Mouse (Mus musculus): ENCODE data around the gene Fam120a.

The Fam120a gene

DNA sequence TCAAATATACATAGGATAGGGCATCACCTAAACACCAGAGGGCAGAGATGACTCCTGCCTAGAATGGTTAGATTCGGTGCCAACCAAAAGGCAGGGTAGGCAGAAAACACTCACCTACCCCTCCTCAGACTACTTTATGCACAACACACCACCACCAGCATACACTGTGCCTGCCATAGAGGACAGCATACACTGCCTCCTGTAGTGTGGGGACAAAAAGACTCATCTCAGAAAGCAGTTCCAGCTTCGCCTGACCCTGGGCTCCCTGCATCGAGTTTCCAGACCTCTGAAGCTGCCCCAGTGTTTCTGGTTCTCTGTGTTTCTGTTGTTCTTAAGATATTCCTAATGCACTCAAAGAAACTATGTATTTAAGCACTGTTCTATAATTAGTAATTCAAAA lies 54.7 kb downstream of the Fam120a start:
- no peak for DNase-seq (ENCODE audit: low spot score)

DNA sequence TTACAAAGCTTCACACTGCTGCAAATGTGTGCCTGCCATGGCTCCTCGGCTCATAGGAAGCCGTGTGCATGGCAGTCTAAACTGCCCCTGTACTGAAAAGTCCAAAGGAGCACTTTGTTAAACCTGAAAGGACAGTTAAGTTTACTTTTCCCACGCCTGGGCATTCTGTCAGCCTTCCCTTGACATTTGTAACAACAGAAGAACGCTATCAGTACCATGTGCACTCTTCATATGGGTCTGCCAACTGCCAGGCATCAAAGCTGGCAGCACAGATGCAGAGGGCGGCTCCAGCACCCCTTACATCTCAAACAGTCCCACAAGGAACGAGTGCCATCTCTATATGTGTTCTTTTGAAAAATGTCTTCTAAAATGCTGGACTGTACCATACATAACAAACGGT lies 56.4 kb downstream of the Fam120a start:
- peak; percentile 15 for DNase-seq (ENCODE audit: low spot score)

DNA sequence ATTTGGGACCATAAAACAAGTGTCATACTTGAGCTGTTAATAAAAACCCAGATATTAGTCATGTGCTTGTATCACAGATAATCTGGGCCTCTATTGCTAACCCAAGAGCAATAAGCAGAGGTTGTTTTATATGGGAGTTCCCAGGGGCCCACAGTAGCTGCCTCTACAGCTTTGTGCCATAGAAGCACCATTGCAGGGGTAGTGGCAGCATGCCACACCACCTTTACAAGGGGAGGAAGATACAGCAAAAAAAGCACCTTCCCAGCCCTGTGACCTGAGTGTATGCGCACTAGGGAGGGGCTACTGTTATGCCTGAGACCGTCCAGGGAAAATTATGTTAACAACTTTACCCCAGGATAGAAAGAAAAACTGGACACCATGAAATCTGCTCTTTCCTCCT lies 62.4 kb downstream of the Fam120a start:
- DNase-seq (ENCODE audit: low spot score), result no peak

DNA sequence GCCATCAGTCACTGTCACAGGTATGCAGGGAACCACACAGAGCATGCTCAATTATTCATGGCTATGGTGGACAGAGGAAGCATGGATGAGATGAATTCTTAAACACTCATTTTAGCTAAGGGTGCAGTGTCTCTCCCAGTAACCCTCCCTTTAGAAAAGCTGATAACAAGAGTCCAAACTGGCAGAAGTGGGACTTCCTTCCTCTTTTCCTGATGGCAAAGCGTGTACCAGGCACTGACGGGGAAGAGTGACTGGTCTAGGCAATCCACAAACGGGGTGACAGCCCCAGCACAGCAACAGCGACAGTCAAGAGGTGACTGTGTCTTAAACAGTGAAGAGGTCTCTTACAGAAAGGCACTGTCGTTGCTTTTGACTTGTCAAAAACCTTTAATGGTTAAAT lies 72.4 kb downstream of the Fam120a start:
- no peak for DNase-seq (ENCODE audit: low spot score)

DNA sequence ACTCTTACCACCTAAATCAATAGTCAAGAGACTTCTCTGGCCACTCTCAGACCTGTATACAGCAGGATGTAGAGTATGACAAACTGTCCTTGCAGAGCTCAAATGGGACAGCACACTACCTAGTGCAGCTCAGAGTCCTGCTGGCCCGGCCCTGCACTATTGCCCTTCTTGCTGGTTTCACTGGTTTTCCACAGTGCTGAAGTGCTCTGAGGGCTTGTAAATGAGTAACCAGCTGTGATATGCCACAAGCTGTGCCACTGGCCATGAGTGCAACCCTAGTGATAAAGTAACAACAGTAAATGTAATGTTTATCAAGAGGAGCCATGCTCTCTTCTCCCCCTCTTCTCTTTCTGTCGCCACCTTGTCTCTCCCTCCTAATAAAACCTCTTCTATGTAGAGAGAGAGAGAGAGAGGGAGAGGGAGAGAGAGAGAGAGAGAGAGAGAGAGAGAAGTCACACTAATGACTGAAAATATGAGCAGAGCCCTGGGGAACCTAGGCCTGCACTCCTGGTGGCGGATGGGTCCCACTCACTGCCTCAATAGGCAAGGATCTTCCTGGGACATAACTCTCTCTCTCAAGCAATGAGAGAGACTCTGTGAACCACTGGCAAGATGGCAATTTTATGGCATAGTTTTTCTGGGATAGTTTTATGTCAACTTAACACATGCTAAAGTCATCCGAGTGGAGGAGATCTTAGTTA lies 77.4 kb downstream of the Fam120a start:
- no peak for DNase-seq (ENCODE audit: low spot score)

DNA sequence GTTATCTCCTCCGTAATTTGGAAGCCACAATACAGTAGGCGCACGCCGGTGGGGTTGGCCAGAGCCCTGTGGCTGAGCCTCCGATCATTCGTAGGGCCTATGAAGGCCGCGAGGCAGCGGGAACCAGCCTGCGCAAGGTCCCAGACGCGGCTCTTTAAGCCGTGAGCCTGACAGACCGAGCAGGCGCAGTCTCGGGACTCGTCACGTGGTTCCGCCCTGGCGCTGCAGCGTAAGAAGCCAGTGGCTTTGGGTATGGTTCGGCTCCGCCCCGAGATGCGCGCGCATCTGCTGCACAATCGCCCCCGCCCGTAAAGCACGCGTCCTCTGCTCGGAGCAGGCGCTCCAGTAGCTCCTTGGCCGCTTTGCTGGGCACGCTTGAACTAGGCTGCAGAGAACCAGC lies 89.3 kb downstream of the Fam120a start:
- peak; percentile 97 for DNase-seq (ENCODE audit: low spot score)

DNA sequence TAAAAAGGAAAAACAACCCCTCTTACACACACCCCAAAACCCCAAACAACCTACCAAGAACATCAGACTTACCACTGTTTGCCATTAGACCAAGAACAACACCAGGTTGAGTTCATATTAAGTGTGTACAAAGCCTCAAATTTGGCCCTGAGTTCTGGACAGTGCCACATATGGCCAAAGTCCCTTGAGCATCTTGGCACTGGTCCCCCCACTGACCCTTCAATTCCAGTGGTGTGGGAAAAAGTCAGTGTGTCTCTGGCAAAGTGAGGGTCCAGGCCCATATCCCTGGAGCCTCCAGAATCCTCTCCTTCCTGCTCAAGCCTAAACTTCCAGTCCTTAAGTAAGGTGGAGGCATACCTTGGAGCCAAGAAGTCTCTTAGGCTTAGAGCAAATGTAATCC lies 90.0 kb downstream of the Fam120a start:
- no peak for DNase-seq (ENCODE audit: low spot score)

DNA sequence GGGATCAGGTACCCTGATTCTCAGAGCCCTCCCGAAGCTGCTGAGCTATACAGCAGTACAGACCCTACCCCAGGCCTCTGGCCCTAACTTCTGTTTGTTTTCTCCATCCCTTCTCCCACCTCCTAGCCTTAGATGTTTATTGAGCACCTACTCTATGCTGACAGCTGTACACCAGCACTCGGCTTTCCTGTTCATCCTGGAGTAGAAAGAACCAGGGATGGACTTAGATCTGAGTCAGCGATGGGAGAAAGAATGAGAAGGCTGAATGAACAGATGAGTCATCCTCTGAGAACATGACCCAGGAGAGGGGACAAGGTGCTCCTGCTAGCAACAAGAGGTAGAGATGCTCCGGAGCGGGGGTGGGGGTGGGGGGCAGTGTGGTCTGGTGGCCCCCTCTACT lies 95.1 kb downstream of the Fam120a start:
- DNase-seq (ENCODE audit: low spot score), result no peak

DNA sequence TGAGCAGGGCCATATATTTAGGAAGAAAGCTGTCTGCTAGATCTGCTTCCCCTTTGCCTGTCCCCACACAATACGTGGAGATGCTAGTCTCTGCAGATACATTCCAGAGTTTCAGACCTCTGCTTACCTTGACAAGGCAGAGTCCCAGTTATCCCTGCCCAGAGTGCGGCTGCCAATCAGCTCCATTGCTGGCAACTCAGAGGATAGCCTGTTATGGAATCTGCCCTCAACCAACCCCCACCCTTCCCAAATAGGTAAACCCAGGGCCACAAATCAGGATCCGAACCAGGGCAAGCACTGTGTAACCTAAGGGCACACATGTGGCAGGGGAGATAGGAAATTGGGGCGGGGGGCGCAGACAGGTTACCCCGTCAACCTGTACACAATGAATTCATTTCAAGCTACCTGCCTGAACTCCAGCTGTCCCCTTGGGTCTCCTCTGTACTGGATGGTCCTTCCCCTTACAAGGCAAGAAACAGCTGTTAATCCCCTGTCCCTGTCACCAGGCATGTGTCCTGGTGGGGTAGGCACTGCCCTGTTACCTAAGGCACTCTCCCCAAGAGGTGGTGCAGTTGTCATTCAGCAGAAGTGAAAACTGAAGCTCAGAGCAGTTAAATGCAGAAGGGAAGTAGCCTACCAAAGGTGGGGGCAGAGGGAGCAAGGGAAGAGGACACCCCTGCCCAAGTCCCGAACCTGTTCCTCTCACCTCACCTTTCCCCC lies 95.8 kb downstream of the Fam120a start:
- DNase-seq (ENCODE audit: low spot score), result no peak

DNA sequence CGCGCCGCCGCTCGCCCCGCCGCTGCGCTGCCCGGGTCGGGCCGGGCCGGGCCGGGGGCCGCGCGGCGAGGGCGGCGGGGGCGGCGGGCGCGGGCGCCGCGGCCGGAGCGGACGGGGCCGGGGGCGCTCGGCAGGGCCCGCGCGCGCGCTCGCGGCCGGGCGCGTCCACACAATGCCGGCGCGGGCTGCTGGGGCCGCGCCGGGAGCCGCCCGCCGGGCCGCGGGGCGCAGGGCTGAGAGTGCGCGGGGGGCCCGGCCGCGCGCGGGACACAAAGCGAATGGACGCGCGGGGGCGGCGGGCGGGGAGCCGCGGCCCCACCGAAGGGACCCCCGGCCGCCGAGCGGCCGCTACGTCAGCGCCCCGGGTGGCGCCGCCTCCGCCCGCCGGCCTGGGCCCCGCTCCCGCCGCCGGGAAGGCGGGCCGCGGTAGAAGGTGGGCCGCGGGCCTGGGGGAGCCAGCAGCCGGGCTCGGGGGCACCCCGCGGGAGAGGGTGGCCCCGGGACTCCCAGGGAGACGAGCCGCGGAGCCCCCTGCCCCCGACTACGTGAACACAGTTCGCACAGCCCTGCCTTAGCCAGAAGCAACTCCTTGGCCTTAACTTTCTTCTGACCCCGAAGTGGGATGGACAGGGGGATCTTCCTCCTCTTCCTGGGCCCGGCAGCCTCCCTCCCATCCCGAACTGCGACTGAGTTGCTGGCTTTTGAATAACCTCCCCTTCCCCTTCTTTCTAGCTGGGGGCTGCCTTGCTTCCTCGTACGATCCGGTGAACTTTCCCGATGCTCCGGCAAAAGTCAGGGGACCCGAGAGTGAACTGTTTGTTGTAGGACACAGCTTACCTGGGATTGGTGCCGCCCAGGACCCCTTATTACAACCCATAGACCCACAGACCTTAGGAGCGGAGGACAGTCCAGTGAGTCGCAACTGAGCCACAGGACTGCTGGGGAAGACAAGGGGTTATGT lies 96.8 kb downstream of the Fam120a start, which contains the start of gene Phf2:
TSS of gene Phf2 (minus strand) at position 349 of the 961 bp plus-strand sequence.
- DNase-seq (ENCODE audit: low spot score), result peak; percentile 39

DNA sequence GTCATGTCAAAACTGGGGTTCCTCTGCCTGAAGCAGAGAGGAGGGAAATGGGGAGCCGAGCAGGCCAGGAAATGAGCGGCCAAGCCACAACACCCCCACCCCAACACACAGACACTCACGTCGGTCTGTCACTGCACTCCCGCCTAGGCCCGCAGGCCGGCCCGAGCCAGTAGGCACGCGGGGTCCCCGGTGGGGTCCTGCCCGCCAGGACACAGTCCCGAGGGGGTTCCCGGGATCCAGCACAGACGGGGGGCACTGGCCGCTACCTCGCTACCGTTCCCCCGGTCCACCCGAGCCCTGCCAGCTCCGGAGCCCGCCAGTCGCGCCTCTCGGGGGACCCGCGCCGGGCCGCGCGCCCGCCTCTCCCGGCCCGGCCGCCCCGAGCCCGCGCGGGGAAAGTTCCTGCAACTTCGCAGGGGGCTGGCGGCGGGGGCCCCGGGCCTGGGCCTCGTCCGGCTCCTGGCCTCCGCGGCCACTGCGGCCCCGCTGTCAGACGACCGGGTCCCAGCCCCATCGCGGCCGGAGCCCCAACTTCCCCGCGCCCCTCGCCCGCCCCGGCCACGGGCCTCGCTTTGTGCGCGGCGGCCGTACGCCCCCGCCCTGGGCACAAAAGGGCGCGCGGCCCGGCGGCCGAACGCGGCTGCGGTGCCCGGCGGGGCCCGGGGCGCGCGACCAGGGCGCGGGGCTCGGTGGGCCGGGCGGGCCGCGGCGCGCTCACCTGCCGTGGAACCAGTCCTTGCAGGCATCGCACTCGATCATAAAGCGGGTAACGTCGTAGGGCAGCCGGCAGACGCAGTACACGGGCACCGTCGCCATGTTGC lies 97.7 kb downstream of the Fam120a start:
- peak; percentile 35 for DNase-seq (ENCODE audit: low spot score)

DNA sequence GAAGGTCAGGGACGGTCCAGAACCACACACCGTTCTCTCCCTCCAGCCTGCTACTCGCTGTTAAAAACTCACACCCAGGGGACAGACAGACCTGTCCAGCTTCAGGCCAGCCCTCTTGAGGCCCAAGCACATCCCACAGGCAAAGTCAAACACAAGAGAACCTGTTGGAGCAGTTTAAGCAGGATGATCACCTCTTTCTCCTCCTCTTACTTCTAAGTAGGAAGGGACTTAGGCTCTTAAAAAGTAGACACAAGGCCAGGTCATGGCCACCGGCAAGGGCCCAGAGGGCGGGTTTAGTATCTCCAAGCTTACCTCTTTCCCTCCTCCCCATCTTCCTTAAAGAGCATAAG lies 98.2 kb downstream of the Fam120a start:
- no peak for DNase-seq (ENCODE audit: low spot score)

DNA sequence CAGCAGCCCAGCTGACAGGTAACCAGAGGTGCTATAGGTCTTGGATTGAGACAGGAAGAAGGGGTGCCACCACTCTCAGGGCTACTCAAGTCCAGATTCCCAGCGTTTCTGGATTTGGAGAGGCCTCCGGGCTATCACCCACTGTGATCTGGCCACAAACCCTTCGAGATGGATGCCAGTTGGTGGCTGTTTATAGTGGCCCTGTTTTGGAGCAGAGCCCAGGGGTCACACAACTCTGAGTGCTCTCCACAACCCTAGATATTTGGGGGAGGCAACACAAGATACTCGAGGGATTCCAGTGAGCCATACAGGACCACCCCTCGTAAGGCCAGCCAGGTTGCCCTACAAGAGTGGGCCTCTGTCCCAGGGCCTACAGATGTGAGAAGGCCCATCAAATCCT lies 98.7 kb downstream of the Fam120a start:
- no peak for DNase-seq (ENCODE audit: low spot score)

DNA sequence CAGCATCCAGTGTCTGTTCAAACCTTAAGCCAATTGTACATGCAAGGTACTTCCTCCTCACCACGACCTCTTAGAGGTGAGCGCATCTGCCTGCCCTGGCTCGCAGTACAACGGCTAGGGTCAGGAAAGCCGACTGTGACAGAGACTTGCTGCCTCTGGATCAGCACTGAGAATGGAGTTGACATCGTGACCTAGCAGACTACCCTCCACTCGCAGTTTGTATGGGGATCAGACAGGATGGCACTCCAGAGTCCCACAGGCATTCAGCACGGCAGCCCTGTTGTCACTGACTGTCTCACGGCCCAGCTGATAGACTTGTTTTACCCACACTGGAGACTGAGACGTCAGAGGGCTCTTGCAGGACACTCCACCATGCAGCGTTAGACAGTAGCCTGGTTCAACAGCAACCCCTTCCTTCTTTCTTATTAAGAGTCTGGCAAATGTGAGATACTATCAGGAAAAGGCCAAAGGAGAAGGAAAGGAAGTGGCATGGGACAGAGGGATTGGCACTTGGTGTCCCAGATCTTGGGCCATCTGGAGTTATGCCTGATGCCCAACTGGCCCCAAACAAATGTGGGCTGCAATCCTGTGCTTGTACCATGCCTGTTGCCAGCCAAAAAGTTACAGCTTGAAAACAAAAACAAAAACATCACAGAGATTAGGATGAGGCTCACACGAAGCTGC lies 103.0 kb downstream of the Fam120a start:
- DNase-seq (ENCODE audit: low spot score), result no peak

DNA sequence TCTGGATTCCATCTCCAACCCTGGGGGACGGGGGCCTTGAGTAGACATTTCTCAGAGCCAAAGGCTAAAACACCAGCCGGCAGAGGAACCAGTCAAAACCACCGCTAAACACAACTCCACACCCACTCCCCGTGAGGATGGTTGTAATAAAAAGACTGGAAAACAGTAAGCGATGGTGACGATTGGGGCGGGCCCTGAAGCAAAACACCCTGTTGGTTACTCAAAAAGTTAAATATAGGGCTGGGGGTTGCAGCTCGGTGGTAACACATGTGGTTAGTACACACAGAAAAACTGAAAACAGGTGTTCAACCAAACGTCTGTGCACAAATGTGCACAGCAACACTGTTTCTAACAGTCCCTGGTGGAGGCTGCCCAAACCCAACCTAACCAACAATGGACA lies 104.3 kb downstream of the Fam120a start:
- no peak for DNase-seq (ENCODE audit: low spot score)

DNA sequence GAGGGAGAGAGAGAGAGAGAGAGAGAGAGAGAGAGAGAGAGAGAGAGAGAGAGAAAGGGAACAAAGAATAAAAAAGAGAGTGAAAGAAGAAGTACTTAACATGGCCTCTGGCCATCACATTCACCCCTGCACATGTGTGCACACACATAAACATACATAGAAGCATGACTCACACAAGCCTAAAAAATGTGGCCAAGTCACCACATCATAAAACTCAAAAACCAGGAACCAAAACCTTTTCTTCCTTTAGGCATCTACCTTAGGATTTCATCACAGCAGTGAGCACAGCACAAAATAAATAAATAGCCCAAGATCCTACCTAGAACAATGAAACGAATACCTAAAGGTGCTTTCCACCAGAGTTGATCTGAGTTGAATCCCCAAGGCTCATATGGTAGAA lies 105.9 kb downstream of the Fam120a start:
- no peak for DNase-seq (ENCODE audit: low spot score)

DNA sequence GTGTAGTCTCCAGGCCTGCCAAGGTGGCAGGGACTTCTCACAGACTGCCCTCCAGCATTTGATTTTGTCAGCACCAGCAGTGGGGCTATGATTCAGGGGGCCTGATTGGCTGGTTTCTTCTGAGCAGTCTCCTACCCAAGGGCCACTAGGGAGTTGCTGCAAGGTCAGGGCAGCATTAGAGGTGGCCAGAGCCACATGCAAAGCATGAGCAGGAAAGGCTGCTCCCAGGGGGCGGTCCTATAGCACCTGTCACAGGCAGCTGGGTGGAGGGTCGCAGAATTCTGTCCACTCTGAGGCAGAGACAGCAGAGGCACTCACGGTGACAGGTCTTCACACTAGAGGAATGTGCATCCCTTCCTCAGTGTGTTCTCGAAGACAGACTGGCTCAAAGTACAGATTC lies 109.0 kb downstream of the Fam120a start:
- no peak for DNase-seq (ENCODE audit: low spot score)

DNA sequence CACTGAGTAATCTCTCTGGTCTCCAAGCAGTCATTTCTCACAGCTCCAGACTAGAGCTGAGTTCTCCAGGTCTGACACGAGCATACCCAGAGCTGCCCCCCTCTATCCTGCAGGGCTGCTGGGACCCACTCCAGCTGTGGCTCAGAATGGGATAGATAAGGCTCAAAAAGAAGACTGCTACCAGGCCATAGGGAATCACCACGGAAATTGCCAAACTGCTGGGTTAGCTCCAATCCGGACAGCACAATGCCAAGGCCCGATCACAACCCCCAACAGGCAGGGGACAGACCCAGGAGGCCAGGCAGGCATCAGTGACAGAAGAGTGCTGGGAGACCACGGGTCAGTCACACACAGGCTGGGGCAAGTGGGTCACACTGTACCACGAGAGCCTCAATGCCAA lies 109.8 kb downstream of the Fam120a start:
- no peak for DNase-seq (ENCODE audit: low spot score)

DNA sequence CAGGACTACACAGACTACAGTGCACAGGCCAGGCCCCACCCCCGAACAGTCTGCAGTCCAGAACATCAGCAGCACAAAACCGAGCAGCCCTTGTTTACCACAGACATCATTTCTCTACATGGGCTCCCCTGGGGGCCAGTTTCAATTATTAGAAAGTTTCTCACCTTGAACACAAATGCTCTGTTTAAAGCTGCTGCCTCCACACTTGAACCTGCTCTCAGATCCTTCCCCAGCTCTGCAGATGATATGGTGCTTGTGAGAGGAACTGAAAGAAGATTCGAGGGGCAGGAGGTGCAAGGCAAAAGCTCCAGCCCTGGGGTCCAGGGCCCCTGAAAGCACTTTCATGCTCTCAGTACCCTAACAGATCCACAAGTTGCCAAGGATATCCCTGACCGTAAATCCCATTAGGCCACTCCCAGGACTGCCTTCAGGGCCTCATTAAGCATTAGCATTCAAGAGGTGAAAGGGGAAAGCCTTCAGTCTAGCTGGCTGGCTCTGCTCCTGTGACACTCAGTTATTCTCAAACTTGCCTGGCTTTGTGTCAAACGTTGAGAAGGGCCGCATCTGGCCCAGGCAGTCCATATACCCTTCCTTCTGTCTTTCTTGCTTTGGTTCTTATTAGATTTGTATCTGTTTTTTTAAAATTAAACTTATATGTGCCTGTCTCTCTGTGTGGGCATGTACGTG lies 110.4 kb downstream of the Fam120a start:
- DNase-seq (ENCODE audit: low spot score), result no peak

DNA sequence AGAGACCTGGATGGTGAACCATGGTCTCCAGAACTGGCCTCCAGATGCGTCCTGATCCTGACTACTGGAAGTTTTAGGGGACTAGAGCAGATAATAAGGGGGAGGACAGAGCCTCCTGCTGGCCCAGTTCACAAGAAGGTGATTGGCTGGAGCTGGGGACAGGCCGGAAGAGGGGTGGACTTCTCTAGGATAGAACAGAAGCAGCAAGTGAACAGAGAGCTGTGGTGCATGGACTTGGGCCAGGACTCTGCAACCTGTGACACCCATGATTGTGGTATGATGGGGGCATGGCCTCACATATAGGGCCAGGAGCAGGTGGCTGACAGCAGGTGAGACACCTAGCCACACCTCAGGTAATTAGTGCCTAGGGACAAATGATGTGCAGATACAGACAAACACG lies 113.9 kb downstream of the Fam120a start:
- DNase-seq (ENCODE audit: low spot score), result no peak

DNA sequence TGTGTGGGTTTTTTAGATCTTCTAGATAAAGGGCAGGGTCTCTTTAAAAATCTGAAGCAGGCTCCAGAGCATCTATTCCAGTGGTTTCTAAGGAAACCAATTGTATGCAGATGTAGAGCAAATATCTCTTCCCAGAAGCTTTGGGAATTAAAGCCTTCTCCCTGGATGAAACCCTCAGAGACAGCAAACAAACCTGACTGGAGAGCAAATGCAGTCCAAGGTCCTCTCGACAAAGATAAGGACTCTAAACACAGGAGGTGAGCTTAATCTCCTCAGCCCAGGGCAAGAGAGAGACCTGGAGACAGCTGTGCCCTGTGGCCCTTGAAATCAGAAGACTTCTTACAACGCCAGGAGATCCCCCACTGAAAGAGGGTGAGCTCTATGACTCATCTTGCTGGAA lies 114.3 kb downstream of the Fam120a start:
- DNase-seq (ENCODE audit: low spot score), result no peak

Data from testis, postnatal 14 days (tissue).